Mouse (Mus musculus): ENCODE results near the gene Ache. TPM values are rescaled to one million over a fixed set of nuclear protein-coding genes. Genes with fewer than 3 reads are reported as not detected.

Ache gene
- total RNA-seq (2023): 1 to 10 TPM; 2.9 to 9.9 TPM

GRCm38 (mm10) chr5:137287032-137287952, at the start of gene Ache:
Gene Ache, plus strand, starts transcription at chr5:137287519.

GRCm38 (mm10) chr5:137293839-137294743, 6.8 kb downstream of the Ache start, which contains the start of gene Ufsp1:
Gene Ufsp1, plus strand, starts transcription at chr5:137294629.

GRCm38 (mm10) chr5:137307071-137307912, 20.0 kb downstream of the Ache start, which contains the start of gene Srrt:
Gene Srrt, minus strand, starts transcription at chr5:137307674.

GRCm38 (mm10) chr5:137314193-137315083, 27.1 kb downstream of the Ache start, which contains the start of gene Trip6:
Gene Trip6, minus strand, starts transcription at chr5:137314404.

GRCm38 (mm10) chr5:137333512-137334174, 46.3 kb downstream of the Ache start, which contains the start of gene Slc12a9:
Gene Slc12a9, minus strand, starts transcription at chr5:137333597.

Other genes starting within 250 kb of the Ache start
- 10 to 100 TPM; 30.7 to 32.9 TPM for gene Ap1s1, start 241.4 kb upstream of the Ache start, total RNA-seq (2023)
- gene Serpine1, start 215.3 kb upstream of the Ache start, total RNA-seq (2023): not detected
- 10 to 100 TPM; 39.4 to 43.5 TPM for gene Trim56, start 171.3 kb upstream of the Ache start, total RNA-seq (2023)
- gene Muc3, start 138.2 kb upstream of the Ache start, total RNA-seq (2023): not detected
- gene Muc3a, start 75.1 kb upstream of the Ache start, total RNA-seq (2023): 1 to 10 TPM; 1.3 to 2.1 TPM
- 1 to 10 TPM; 3.0 to 3.9 TPM for gene Ufsp1, start 7.1 kb downstream of the Ache start, total RNA-seq (2023)
- gene Srrt, start 20.2 kb downstream of the Ache start, total RNA-seq (2023): 100 to 1,000 TPM; 207 to 230 TPM
- gene Trip6, start 26.9 kb downstream of the Ache start, total RNA-seq (2023): 1 to 10 TPM; 7.5 to 10.0 TPM
- gene Slc12a9, start 46.1 kb downstream of the Ache start, total RNA-seq (2023): 10 to 100 TPM; 36.7 to 37.4 TPM
- gene Ephb4, start 62.6 kb downstream of the Ache start, total RNA-seq (2023): under 1 TPM; 0.13 to 0.20 TPM
- gene Zan, start 189.5 kb downstream of the Ache start, total RNA-seq (2023): under 1 TPM; 0.07 to 0.18 TPM
- gene Pop7, start 215.0 kb downstream of the Ache start, total RNA-seq (2023): 10 to 100 TPM; 13.8 to 20.5 TPM
- gene Gigyf1, start 231.0 kb downstream of the Ache start, total RNA-seq (2023): 10 to 100 TPM; 45.4 to 47.4 TPM
- not detected for gene Epo, start 245.7 kb downstream of the Ache start, total RNA-seq (2023)
- gene Gnb2, start 246.0 kb downstream of the Ache start, total RNA-seq (2023): 100 to 1,000 TPM; 919 to 975 TPM